Mouse (Mus musculus) thymus, postnatal 10 days (tissue): ENCODE results near the gene Zfp691.

ENCODE experiments used
- DNase-seq, 2 experiments: peaks; one replicate each; pipeline ENCODE4 v3.0.0; 2021; ENCODE audit warnings: low spot score in 2 of 2

Zfp691 gene

GRCm38 (mm10) chr4:119124771-119125273 is 49.2 kb downstream of the Zfp691 start:
- no peak for DNase-seq

- no peak for DNase-seq
Measured at GRCm38 (mm10) chr4:119121249-119121648, 52.7 kb downstream of the Zfp691 start.

DNA sequence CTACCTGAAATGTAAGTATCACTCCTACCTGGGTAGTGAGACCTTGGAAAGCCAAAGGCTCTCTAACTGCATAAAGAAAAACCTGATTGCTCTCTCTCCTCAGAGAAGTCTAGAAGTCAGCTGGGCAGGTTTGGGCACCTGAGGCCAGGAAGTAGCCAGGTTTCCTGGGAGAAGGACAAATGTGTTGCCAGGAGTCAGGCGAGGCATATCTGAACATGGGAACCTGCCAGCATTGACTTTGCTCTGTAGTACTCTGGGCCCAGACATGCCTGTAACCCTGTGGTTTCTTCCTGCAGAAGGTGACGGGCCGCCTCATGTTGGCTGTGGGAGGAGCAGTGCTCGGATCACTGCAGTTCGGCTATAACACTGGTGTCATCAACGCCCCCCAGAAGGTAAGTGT is 53.9 kb downstream of the Zfp691 start:
- DNase-seq = no peak
